Mouse (Mus musculus) lung, postnatal 36 days (tissue): ENCODE data around the gene Gm38392.

Experiments used
- DNase-seq: peaks from one replicate; pipeline ENCODE4 v3.0.0; 2022; ENCODE audit warnings: mixed read lengths

The Gm38392 gene

DNA sequence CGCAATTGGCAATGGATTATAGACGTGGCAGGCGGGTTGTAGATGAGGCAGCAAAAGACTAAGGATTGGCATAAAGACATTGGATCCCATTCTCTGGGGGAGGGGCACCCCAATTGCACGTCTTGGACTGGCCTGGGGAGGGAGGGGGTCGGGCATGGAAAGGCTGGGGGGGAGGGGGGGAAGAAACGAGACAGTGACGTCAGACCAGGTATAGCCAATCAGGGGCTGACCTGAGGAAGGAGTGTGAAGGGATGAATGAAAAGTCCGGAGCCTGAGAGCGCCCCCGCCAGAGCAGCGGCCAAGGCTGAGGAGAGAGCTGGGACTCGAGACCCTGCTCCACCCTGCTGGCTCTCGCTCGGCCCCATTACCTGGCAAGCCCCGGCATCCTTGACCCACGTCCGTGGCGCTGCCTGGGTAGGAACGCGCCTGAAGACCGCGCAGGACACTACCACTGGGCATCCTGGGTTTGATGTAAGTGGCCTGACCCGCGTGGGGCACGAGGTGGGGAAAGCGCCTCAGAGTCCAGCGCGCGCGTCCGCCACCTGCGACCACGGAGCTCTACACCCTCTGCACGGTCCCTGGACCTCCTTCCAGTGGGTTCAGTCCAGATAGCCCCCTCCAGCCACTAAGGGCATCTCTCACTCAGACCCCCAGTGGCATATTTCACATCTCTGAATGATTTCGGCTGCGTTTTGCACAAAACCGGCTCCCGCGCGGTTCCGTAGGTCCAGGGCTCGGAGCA is 72.6 kb downstream of the Gm38392 start:
- DNase-seq, result no peak

DNA sequence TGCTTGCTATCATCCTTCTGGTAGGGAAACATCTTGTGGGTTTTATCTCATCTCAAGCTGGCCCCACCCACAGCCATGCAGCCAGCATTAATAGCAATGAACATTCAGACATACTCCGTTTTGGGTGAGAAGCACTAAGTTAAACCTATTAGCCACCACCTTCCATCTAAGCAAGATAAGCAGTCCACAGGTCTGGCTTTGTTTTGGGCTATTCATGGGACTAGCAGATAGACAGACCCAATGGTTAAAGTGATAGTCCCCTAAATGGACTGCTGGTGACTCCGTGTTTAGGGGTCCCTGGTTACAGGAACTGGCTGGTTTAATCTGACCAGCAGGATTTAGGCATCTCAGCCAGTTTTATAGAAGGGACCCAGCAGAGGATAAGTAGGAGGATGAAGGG is 74.0 kb downstream of the Gm38392 start:
- DNase-seq, result no peak

DNA sequence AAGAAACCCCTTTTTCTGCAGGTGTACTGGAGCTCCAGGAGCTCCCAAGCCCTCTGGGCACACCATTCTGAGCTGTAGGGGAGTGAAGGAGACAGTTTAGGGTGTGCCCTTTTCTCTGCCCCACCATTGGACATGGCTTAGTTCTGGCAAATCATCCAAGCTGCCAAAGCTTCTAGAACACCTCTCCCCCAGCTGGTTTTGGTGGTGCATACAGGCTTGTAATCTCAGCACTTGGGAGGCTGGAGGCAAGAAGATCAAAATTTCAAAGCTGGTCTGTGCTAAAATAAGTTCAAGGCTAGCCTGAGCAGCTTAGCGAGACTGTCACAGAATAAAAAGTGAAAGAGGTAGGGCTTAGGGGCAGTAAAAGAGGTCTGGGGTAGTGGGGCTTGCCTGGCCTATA is 74.7 kb downstream of the Gm38392 start:
- DNase-seq, result no peak

DNA sequence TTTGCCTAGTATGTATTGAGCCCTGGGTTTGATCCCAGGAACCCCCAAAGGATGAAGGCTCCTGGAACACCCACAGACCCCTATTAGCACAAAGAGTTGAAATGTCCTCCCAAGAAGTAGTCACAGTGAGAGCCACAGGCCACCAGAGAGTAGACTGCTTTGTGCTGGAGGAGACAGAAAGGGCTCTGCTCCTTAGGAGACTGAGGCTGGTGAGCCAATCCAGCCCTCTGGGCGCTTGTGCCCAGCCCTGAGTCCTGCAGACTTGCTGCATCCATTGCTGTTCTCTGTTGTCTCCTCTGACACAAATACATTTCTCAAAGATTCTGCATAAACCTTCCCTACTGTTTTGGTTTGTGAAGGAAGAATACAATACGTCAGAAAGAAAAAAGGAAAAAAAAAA is 76.1 kb downstream of the Gm38392 start:
- DNase-seq, result no peak

DNA sequence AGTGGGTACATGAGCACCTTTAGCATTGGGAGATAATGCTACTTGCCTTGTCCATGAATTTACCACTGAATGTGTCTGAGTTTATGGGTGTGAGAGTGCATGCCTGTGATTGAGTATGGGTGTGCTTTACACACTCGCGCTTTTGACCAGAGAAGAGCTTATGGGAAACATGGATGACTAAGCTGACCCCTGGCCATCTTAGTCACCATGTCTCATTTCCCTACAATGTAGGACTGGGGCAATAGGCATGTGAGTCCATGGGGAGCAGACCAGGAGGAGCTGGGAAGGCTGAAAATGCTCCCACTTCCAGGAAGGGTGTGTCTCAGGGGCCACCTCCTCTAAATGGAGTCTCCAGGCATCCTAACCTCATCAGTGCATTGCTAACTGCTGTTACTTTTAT is 76.9 kb downstream of the Gm38392 start:
- DNase-seq, result no peak

DNA sequence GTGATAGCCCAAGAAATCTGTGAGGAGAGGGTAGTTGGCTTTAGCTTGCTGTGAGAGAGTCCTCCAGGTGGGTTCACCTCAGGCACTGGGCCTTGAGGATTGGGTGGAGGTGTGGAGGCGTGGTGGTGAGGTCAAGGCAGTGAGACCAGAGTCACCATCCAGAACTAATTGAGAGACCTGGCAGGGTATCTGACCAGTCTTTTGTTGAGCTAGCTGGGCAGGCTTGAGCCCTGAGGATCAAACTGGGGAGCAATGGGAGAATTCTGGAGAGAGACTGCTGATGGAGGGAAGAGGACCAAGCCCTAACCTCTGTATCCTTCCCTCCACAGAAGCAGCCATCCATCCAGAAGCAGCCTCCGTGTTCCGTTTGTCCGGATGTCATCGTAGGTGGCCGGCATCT is 77.7 kb downstream of the Gm38392 start:
- no peak for DNase-seq

DNA sequence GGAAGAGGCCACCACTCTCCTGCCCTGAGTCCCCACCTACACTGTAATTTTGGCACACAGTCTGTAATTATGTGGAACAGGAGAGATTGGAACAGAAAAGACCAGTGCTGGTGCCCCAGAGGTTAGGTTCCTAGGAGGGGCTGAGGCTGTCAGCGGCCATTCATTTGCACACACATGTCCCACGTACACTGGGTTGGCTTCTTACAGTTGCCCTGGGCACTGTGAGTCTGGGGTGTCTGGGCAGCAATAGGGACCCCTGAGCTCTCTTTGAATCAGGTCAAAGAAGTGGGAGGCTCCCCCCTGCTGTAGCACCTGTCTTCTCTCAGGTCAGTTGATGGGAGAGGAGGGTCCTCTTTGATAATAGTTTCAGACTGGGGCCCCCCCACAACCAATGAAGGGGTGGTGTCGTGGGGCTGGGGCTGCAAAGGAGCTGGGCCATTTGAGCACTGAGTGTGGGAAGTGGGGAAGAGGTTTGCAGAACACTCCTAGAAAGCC is 78.7 kb downstream of the Gm38392 start:
- no peak for DNase-seq

DNA sequence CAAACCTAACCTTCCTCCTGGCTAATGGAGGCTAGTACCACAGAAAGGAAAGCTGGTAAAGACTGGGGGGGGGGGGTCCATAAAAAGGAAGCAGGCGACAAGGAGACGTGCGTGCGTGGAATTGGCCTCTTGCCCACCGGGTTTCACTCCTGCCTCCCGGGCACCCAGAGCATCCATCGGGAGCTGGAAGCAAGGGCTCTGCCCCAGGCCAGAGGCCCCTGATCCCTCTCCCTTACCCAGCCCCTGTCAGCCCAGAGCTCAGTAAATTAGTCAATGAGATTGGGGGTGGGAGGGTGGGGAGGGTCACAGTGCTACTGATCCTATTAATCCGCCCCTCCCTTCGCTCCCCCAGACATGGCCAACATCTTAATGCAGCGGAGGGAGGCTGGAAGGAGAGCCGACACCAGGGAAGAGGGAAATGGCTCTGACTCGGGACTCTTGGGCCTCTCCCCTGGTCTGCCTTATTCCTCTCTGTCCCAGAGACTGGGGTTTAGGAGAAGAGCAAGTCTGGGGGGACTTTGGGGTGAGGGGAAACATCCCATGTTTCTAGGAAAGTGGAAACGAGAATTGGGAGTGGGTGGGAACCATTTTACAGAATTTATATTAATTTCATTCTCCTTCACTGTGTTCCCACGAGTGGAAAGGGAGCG is 79.4 kb downstream of the Gm38392 start:
- no peak for DNase-seq

DNA sequence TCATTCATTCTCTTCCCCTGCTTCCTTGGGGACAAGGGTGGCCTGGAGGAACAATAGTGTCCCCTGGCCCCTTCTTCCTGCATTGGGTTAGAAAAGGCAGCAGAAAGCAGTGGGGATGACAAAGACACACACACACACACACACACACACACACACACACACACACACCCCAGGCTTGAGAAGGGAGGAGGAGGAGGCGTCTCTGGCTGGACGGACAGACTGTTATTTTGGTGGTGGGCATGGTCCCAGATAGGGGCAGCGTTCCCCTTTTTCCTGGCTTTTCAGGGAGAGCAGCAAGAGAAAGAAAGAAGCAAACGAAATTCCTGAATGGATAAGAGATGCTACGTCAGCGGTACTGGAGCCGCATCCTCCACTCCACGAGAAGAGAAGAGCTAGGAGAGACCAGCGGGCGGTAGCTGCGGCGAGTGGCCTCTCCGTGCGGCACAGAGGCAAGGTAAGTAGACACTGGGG is 80.1 kb downstream of the Gm38392 start:
- DNase-seq, result no peak

DNA sequence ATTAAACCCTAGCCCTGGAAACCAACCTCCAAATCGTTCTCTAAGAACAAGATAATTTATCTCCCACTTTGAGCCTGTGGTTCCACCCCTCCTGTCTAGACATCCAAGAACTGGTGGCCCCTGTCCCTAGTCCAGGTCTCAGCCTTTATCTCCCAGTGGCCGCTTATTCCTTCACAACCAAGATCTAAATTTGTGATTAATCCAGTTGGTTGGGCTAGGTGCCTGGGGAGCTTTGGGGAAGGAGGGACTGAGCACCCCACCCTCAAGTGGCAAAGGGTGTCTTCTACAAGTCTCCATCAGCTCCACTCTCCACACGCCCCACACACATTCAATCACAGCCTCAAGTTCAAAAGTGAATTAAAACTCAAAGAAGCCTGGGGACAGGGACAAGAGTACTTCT is 80.5 kb downstream of the Gm38392 start:
- no peak for DNase-seq

DNA sequence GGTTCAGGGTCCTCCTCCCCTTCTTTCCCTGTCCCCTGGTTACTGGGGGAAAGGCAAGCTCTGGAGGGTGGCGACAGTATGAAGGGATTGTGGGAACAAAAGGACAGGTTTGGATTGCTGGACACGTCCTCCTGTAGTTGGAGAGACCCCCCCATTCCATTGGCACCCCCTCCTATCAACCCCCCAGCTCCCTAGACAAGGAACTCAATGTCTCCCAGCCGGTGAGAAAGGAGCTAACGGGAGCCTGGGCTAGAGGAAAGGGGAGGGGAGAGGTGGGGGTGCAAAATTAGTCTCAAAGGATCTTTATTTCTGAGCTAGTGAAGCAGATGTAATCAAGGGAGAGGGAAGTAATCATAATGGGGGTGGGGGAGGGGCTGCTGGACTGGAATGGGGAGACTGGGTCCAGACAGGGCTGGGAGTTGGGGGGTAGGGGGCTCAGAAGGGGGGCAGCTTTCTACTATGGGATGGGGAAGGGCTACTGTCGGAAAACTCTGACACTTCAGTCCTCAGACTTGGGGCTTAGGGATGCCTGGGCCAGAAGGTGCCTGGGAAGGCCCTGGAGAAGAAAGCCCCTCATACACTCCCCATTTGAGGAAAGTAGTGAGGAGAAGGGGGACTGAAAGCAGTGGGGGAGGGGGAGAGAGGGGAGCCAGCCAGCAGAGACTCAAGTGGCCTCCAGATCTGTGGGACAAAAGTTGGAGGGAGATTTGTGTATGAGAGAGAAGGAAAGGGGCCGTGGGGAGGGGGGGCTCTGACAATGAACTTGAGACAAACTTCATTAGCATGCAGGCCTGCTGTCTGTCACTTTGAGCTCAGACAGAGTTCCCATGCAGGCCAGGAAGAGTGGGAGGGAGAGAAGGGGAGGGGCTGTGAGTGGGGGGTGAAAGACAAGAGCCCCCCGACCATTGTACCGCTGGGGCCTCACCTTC is 81.2 kb downstream of the Gm38392 start:
- no peak for DNase-seq

DNA sequence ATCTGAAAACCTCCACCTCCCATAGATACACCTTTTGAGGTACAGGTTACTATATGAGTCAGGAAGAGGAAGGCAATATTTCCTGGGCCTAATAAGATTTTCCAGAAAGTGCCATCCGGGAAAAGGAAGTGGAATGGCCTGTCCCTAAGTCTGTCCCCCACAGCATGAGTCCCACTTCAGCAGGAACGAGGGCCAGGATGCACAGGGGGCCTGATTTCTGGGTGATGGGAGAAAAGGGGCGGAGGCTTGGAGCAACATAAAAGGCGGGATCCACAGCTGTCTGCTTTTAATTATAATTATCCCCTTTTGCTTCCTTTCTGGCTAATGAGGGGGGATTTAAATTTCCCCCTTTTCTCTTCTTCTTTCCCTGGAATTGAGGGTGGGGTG is 81.8 kb downstream of the Gm38392 start:
- DNase-seq, result no peak

DNA sequence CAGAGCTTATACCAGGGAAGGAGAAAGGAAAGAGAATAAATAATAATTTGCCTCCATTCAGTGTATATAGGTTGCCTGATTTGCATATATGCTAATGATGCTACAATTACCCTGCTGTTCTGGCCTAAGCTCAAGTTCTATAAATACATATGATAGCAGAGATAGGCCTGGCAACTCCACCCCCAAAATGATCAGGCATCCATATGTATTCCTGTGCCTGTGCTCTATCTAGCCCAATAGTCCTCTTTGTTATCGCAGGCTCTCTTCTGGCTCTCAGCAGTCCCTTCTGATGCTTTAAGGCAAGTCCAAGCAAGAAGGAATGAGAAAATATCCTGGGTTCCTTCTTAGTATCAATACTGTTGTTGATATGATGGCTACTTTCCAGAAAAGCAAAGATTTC is 82.3 kb downstream of the Gm38392 start:
- DNase-seq, result no peak

DNA sequence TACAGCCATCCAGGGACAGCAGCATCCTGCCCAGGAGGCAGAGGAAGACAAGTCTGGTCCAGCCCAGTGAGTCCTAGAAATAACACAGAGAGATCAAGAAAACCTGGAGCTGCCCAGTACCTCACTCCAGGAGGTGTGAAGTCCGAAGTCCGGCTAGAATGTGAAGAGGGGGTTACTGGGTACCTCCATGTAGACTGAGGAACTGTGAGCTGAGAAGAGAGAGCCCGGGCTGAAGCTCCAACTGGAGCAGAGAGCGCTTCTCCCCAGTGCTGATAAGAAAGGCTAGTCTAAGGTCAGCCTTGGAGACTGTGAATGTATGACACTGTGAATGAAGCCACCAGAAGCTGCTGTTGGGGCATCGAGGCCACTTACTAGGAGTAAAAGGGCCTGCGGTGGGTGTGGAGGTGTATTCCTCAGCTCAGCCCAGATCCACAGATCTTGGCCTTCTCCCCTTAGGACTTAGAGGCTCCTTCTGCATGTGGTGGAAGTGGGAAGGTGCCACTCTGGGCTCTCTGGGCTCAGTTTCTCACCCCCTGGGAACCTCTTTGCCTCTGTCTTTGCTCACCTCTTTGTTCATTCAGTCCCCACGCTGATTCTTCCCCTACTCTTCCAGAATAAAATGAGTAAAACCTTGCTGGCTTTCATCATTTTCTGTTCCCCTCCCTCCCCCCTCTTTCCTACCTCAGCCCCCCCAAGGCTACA is 82.9 kb downstream of the Gm38392 start:
- DNase-seq, result no peak

DNA sequence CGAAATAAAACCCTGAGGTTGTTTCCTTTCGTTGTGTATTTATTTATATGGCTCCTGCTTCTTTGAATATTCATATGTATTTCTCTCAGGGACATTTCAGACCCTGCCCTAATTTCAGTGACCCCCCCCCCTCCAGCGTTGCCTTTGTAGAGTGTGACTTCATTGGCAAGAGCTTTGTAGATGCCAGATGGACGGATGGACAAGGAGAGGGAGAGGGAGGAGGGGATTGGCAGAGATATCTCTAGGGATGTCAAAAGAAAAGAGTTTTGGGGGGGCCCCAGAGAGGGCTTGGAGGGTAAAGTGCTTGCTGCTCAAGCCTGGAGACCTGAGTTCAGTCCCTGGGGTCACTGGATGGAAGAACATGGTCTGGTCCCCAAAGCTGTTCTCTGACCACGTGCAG is 83.6 kb downstream of the Gm38392 start:
- no peak for DNase-seq

DNA sequence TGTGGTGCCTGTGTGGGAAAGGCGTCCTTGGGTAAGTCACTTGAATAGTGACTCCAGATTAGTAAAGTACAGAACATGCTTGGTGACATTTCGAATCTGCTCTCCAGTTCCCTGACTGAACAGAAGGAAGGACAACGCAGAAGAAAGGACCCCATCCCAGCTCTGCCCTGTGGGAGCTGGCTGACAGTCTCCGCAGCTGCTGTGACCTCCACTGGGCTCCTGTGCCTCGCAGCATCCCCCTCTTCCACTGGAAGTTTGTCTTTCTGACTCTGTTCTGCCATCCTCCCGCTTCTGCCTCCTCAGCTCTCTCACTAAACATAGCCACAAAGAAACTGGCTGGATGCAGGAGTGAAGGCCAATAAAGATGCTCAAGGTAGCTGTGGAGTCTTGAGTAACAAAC is 84.0 kb downstream of the Gm38392 start:
- DNase-seq, result no peak

DNA sequence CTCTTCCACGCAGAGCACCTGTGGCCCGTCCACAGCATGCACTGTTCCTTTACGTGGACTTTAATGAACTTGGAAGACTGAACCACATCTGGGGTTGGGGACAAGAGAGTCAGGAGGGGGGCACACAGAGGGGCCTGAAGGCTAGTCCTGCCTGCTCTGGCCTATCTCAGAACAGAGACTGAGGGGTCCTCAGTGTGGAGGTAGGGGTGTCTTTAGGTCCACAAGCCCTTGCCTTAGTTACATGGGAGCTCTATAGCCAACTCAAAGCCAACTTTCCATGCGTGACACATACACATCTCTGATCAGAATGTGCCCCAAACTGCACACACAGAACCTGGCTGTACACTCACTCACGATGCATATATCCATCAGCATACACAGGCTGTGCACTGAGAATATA is 85.4 kb downstream of the Gm38392 start:
- DNase-seq, result no peak

DNA sequence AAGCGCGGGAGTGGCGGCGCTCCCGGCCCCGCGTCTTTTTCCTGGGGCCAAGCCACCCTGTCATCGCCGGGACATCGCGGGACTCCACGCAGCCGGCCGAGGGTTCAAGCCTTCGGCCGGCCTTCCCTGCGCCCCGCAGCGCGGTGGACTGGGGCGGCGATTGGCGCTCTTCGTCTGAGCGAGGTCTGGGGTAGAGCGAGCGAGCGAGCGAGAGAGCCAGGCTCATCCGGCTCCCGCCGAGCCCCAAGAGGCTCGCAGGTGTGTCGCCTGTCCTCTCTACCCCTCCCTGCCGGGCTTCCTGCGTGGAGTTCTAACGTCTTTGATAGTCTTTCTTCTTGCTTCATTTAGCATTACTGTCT is 86.1 kb downstream of the Gm38392 start:
- DNase-seq, result no peak

DNA sequence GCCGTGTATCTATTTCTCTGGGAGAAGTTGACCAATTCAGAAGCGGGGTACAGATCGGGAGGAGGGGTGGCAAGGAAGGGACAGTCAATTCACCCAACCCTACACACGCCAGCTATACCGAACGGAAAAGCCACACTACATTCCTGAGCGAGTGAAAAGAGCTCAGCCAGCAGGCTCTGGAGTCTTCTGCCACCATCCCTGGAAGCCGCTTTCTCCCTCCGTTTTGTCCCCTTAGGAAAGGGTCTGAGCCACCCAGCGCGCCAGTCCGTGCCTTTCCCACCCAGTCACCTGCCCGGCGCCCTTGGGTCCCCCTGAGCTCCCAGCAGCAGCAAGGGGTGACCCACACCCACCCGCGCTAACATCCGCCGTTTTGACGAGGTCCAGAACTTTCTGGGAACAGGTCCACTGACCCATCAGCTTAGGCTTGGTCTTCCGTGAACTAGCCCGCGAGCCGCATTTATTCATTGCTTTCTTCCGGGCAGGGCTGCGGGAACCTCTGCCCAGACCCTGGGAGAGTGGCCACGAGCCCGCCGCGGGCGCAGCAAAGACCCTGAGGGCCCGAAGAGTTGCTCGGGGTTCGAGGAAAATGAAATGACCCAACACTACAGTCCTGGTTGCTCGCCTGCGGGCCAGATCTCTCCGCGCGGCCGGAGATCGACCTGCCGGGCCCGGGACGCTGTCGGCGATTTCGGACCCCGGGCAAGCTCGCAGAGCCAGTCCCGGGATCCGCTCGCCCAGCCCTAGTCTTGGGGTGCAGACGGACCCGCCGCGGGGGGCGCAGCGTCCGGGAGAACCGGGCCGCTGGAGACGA is 86.6 kb downstream of the Gm38392 start:
- no peak for DNase-seq

DNA sequence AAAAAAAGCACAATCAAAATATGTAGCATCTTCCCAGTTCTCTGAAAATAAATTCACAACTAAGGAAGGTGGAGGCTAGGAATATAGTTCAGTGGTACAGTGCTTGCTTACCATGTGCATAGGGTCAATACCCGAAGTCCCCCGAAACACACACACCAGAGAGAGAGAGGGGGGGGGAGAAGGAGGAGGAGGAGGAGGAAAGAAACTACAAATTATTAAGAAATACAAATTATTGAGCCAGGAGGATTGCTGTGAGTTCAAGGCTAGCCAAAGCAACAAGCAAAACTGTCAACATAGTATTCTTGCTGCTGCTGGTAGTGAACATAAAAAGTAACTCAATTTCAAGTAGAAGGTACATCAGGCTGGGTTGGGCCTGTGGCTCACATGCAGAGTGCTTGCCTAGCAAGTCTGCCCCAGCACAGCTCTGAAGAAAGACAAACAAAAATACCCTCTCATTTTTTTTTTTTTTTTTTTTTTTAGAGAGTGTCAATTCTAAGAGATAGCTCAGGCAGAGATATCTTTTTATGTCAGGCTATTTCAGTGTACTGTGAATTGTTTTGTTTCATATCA is 87.4 kb downstream of the Gm38392 start:
- no peak for DNase-seq

DNA sequence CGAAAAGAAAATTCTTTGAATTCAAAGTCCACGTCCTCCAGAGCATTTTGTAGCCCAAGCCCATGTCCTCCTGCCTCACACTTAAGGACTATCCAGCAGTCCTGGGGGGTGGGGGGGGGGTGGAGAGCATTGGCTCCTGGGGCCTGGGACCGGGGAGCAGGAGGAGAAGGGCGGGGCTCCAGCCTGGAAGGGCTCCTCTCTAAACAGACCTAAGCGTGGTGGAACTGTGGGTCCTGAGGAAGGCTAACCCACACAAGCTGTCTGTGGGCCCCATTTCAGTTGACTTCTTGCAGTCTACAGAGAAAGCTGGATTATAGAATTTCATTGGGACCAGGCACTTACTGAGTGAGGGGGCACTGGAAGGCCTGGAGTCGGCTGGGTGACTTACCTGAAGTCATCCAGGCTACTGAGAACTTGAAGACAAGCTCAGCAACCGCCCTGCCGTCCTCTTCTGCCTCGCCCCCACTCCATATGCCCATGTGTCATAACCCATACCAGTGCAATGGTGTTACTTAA is 88.4 kb downstream of the Gm38392 start:
- no peak for DNase-seq
